Mouse (Mus musculus) c-Kit-positive CD71-positive TER-119-negative erythroid progenitor cells, embryonic 14.5 days (primary cell): ENCODE data around the gene Wdr82.

ENCODE experiments used
- DNase-seq: peaks from one replicate; pipeline ENCODE4 v3.0.0-alpha.2; 2013; ENCODE audit warnings: low read depth

The Wdr82 gene

DNA sequence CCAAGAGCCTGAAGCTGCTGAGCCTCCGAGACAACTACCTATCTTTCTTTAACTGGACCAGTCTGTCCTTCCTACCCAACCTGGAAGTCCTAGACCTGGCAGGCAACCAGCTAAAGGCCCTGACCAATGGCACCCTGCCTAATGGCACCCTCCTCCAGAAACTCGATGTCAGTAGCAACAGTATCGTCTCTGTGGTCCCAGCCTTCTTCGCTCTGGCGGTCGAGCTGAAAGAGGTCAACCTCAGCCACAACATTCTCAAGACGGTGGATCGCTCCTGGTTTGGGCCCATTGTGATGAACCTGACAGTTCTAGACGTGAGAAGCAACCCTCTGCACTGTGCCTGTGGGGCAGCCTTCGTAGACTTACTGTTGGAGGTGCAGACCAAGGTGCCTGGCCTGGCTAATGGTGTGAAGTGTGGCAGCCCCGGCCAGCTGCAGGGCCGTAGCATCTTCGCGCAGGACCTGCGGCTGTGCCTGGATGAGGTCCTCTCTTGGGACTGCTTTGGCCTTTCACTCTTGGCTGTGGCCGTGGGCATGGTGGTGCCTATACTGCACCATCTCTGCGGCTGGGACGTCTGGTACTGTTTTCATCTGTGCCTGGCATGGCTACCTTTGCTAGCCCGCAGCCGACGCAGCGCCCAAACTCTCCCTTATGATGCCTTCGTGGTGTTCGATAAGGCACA lies 54.9 kb downstream of the Wdr82 start:
- DNase-seq: no peak

DNA sequence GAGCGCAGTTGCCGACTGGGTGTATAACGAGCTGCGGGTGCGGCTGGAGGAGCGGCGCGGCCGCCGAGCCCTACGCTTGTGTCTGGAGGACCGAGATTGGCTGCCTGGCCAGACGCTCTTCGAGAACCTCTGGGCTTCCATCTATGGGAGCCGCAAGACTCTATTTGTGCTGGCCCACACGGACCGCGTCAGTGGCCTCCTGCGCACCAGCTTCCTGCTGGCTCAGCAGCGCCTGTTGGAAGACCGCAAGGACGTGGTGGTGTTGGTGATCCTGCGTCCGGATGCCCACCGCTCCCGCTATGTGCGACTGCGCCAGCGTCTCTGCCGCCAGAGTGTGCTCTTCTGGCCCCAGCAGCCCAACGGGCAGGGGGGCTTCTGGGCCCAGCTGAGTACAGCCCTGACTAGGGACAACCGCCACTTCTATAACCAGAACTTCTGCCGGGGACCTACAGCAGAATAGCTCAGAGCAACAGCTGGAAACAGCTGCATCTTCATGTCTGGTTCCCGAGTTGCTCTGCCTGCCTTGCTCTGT lies 55.5 kb downstream of the Wdr82 start:
- DNase-seq: no peak

DNA sequence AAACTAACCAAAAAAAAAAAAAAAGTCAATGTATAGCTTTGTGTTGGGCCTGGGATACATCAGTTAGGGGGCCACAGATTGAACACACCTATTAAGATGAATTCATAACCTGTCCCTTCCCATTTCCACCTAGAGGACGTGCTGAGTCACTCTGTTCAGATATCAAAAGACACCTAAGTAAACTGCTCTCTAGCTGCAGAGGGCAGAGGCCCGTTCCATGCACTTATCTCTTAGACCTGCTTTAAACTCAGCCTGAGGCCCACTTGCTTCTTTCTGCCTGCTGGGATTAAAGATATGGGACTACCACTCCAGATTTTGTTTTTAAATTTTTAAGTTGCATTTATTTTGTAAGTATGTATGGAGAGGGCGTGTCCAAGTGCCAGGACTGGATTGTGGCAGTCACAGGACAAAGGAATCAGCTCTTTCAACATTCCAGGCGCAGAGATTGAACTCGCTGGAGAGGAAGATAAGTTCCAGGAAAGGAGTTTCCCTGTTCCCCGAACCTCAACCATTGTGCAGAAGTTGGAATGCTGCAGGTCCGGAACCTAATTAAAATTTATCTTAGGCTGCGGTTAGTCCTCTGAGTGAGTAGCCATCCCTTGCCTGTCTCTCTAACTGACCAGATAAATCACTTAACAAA lies 57.2 kb downstream of the Wdr82 start:
- no peak for DNase-seq

DNA sequence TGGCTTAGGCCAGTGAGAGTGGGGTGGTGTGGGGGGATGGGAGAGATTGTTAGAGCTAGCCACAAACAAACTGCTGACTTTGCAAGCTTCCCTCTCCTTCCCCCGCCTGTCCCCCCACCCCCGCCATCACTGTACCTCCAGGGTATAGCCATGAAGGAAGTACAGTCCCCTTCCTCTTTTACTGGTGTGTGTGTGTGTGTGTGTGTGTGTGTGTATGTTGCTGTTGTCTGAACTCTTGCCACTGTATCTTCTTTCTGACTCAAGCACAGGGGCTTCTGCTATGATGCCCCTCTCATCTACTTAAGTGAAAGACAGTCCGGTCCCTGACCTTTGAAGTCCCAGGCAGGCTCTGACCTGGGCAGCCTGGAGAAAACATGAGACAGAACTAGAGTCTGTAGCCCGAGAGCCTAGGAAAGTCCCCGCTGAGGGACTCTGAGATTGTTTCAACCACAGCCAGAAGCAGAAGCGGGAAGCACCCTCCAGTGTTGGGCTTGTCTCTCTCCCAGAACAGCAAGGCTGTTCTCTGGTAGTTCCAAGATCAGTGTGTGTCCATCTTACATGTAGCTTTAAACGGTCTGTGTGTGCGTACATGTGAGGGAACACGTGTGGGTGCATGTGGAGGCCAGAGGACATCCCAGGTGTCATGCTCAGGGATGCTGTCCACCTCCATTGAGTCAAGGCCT lies 59.5 kb downstream of the Wdr82 start:
- no peak for DNase-seq

DNA sequence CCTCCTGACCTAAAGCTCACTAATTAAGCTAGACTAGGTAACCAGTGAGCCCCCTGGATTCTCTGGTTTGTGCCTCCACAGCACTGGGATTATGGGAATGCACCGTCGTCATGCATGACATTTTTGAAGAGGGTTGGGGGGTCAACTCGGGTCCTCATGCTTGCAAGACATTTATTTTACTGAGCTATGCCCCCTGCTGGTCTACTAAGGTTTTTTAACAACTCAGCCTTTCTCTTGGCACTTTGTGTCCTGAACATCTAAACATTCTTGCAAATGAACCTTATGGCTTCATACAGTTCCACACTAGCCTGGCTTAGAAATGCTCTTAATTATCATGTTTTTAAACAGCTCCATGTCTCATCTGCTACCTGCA lies 60.0 kb downstream of the Wdr82 start:
- DNase-seq: no peak

GRCm38 (mm10) chr9:106231220-106231619 lies 60.5 kb downstream of the Wdr82 start:
- DNase-seq: no peak

DNA sequence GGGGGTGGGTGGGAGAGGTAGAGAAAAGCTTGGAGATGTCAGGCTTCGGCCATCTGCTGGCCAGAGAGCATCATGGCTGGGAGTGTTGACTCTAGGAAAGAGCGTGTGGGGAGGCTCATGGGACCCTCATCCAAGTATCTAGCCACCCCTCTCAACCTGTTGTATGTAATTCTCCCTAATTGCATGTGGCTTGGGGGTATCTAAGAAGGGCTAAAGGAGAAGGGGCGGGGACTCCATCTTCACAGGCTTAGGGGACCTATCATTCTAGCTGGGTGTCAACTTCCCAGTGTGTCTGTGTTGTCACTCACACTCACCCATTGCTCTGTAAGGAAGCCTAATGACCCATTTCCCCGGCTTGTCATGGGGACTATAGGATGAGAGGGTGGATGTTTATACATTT lies 61.1 kb downstream of the Wdr82 start:
- no peak for DNase-seq

DNA sequence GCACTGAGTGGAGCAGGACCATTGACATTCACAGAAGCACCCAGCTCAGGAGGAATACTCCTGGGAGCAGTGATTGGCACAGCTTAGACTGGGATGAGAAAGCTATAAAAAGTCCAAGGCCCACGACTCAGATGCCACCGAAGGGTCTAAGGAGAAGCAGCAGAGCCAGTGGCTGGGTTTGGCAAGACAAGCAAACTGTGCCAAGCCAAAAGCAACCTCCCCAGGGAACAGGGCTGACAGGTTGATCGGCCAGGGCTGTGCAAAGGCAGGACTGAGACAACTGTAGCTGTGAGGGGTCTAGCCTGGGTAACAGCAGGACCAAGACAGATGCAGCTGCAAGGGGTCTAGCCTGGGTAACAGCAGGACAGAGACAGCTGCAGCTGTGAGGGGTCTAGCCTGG lies 62.2 kb downstream of the Wdr82 start:
- DNase-seq: no peak

- no peak for DNase-seq
Measured at GRCm38 (mm10) chr9:106233953-106234352, 63.2 kb downstream of the Wdr82 start.

DNA sequence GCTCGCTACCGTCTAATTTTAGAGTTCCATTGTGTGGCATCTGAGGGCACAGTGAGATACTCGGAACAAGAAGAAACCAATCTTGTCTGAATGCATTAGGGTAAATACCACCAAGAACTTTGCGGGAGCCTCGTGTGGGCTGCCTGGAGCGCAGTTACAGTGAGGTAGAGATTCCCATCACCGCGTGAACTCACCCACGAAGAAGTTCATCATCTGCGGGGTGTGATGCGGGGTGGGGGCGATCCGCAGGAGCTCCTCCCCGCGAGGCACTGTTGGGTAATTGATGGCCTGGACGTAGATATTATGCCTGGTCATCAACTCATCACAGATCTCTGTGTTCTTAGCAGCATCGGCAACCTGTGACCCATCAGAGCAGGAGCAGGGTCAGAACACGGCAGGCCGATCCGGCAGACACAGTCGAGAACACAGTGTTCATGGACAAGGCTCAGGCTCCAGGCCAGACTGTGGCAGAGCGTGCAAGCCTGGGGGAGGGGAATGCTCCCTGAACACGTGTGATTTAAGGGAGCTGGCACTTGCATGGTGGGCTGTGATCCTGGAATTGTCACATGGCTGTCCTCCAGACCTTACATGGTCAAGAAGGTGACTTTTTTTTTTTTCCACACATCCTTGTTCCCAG lies 64.6 kb downstream of the Wdr82 start:
- DNase-seq: no peak

DNA sequence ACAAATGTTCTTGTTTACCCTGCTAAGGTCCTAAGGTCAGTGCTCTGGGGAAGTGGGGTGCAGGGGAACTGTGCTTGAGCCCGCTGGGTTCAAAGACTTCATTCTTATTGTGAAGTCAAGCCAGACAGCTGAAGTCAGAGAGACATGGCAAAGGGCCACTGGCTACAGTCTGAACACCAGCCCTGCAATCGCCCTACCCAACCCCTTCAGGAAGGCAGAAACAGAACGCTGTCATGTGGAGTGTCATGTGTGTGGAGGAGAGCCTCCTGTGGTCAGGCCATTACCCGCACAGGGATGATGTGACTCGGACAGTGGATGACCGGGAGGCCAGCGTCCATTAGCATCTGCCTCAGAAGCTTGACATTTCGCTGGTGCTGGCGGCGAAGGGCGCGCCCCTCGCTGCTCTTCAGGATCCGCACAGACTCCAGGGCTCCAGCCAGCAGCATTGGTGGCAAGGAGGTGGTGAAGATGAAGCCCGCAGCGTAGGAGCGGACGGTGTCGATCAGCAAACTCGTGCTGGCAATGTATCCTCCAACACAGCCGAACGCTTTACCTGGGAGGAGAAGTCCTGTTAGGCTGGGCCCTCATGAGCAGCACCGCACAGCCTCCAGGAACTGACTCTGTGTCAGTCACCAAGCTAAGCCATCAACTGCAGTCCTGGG lies 65.6 kb downstream of the Wdr82 start:
- no peak for DNase-seq

- no peak for DNase-seq
Measured at GRCm38 (mm10) chr9:106236818-106237211, 66.1 kb downstream of the Wdr82 start.

GRCm38 (mm10) chr9:106237401-106237800 lies 66.7 kb downstream of the Wdr82 start:
- no peak for DNase-seq

GRCm38 (mm10) chr9:106237878-106238277 lies 67.2 kb downstream of the Wdr82 start:
- no peak for DNase-seq
